Mouse (Mus musculus): ENCODE results near the gene Abcc10.

- TF ChIP-seq POLR2A (IDR thresholded peaks at IDR 0.05; ENCODE audit: control insufficient read depth, extremely low read depth, insufficient read depth, low read length, poor library complexity): no peak
- no peak for TF ChIP-seq CTCF (IDR thresholded peaks at IDR 0.05; ENCODE audit: borderline replicate concordance, control insufficient read depth, extremely low read depth, insufficient read depth, low read length, poor library complexity)
These were observed 44.2 kb downstream of the Abcc10 start for GRCm38 (mm10) chr17:46283911-46284310.
